10 mouse cellular contexts compared by ENCODE assay signal in the genomic region with DNA sequence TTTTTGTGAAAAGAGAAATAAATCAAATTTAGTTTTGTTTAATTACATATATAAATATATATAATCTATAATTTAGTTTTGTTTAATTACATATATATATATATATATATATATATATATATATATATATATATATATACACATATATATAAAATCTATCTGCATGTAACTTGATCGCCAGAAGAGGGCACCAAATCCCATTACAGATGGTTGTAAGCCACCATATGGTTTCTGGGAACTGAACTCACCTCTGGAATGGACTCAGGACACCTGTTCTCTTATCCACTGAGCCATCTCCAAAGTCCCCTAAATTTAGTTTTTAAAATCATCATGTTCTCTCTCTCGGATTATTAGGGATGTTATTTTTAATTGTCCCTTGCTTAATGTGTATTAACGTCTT. TPM values are rescaled to one million over a fixed set of nuclear protein-coding genes. Genes with fewer than 3 reads are reported as not detected.
DNase-seq lines count a peak whose midpoint lies in the region; ATAC-seq and TF ChIP-seq lines count a peak whose summit lies in the region.
"Had no signal": no experiment of that assay in that cellular context is flagged by ENCODE, and none has a peak within 500 bp of the region (broad histone marks: within the 10 kb centered on the region; RNA-seq: fewer than 3 reads in every experiment).

No protein-coding gene starts in this region.

- H3K4me2 ChIP-seq in kidney, embryonic 15.5 days, result no peak overlapping the region
- no peak overlapping the region for H3K4me2 ChIP-seq in stomach, postnatal 0 days (replicated peaks; ENCODE audit: low read depth)
- H3K4me2 ChIP-seq in forebrain, embryonic 12.5 days, result no peak overlapping the region

- H3K9ac ChIP-seq in kidney, embryonic 15.5 days, result no peak overlapping the region
- H3K9ac ChIP-seq in stomach, postnatal 0 days (ENCODE audit: low read length), result no peak overlapping the region
- no peak overlapping the region for H3K9ac ChIP-seq in forebrain, embryonic 12.5 days

- no peaks in the 10 kb centered on the region for H3K9me3 ChIP-seq in kidney, embryonic 15.5 days (replicated peaks)
- H3K9me3 ChIP-seq in stomach, postnatal 0 days (ENCODE audit: control insufficient read depth, low read length), result no peaks in the 10 kb centered on the region
- H3K9me3 ChIP-seq in forebrain, embryonic 12.5 days, result no peaks in the 10 kb centered on the region

- H3K4me3 ChIP-seq in kidney, adult 2 months (ENCODE audit: insufficient read depth, low read depth, low read length), result no peak overlapping the region
- no peak overlapping the region for H3K4me3 ChIP-seq in kidney, embryonic 15.5 days (replicated peaks)
- H3K4me3 ChIP-seq in thymus, adult 2 months (ENCODE audit: control insufficient read depth, insufficient read depth, low read length), result no peak overlapping the region
- no peak overlapping the region for H3K4me3 ChIP-seq in stomach, postnatal 0 days (ENCODE audit: low read depth, low read length)
- H3K4me3 ChIP-seq in forebrain, embryonic 12.5 days (replicated peaks), result no peak overlapping the region
- H3K4me3 ChIP-seq: erythroblast, embryonic 14.5 days had no signal

- H3K4me1 ChIP-seq in kidney, adult 2 months (ENCODE audit: control insufficient read depth, insufficient read depth, low read length), result no peaks in the 10 kb centered on the region
- no peaks in the 10 kb centered on the region for H3K4me1 ChIP-seq in kidney, embryonic 15.5 days
- peaks cover 5% of the 10 kb centered on the region for H3K4me1 ChIP-seq in thymus, adult 2 months (replicated peaks; ENCODE audit: control insufficient read depth, insufficient read depth, low read length)
- H3K4me1 ChIP-seq in stomach, postnatal 0 days (replicated peaks; ENCODE audit: control insufficient read depth, insufficient read depth), result no peaks in the 10 kb centered on the region
- H3K4me1 ChIP-seq in forebrain, embryonic 12.5 days, result no peaks in the 10 kb centered on the region

- no peak for TF ChIP-seq EP300 in stomach, postnatal 0 days (optimal IDR thresholded peaks at IDR 0.05)

- DNase-seq in kidney, adult 2 months, result peak; percentile 12
- peak; percentile 58 for DNase-seq in thymus, postnatal 4 days
- DNase-seq in thymus, adult 2 months, result no peak
- DNase-seq in c-Kit-negative CD71-positive TER-119-positive erythroid progenitor cells, embryonic 14.5 days (ENCODE audit: low read depth, low spot score), result peak; percentile 3
- no peak for DNase-seq in stomach, postnatal 0 days (ENCODE audit: low spot score)
- no peak for DNase-seq in MN1 (ENCODE audit: low spot score)

- no peaks in the 10 kb centered on the region for H3K27me3 ChIP-seq in kidney, adult 2 months (replicated peaks; ENCODE audit: control insufficient read depth, insufficient read depth, low read length)
- no peaks in the 10 kb centered on the region for H3K27me3 ChIP-seq in kidney, embryonic 15.5 days
- no peaks in the 10 kb centered on the region for H3K27me3 ChIP-seq in thymus, adult 2 months (ENCODE audit: control insufficient read depth, insufficient read depth, low read length)
- no peaks in the 10 kb centered on the region for H3K27me3 ChIP-seq in stomach, postnatal 0 days (ENCODE audit: control insufficient read depth, insufficient read depth, low read length)
- H3K27me3 ChIP-seq in forebrain, embryonic 12.5 days, result no peaks in the 10 kb centered on the region

- TF ChIP-seq CTCF in kidney, adult 2 months (conservative IDR thresholded peaks at IDR 0.05; ENCODE audit: insufficient read depth, insufficient read length, low read depth, low read length), result no peak
- TF ChIP-seq CTCF in thymus, adult 2 months (IDR thresholded peaks at IDR 0.05; ENCODE audit: borderline replicate concordance, control insufficient read depth, extremely low read depth, insufficient read depth, low read length, poor library complexity), result no peak
- peak; percentile 51 for TF ChIP-seq CTCF in stomach, postnatal 0 days (IDR thresholded peaks at IDR 0.05; ENCODE audit: low read depth)

- no peak overlapping the region for H3K27ac ChIP-seq in kidney, adult 2 months (ENCODE audit: insufficient read depth, low read depth, low read length)
- H3K27ac ChIP-seq in kidney, embryonic 15.5 days, result no peak overlapping the region
- H3K27ac ChIP-seq in thymus, adult 2 months (ENCODE audit: control insufficient read depth, insufficient read depth, low read length), result no peak overlapping the region
- H3K27ac ChIP-seq in stomach, postnatal 0 days (replicated peaks), result no peak overlapping the region
- no peak overlapping the region for H3K27ac ChIP-seq in forebrain, embryonic 12.5 days
- H3K27ac ChIP-seq: macrophage had no signal

- ATAC-seq in kidney, embryonic 15.5 days (replicated peaks; ENCODE audit: low FRiP score), result no peak
- ATAC-seq in stomach, postnatal 0 days (ENCODE audit: low FRiP score, low TSS enrichment), result no peak
- ATAC-seq in forebrain, embryonic 12.5 days (ENCODE audit: low FRiP score), result no peak

- WGBS in kidney, adult 2 months, result 47% methylated on average over 3 of the region's 3 CpGs
- WGBS in kidney, embryonic 15.5 days, result 43% methylated on average over 3 of the region's 3 CpGs
- WGBS in thymus, adult 2 months, result 54% methylated on average over 3 of the region's 3 CpGs
- WGBS in stomach, postnatal 0 days, result 42% methylated on average over 3 of the region's 3 CpGs
- WGBS in forebrain, embryonic 12.5 days, result 43% methylated on average over 3 of the region's 3 CpGs

- no peaks in the 10 kb centered on the region for H3K36me3 ChIP-seq in kidney, adult 2 months (ENCODE audit: control insufficient read depth, insufficient read depth, low read length)
- no peaks in the 10 kb centered on the region for H3K36me3 ChIP-seq in kidney, embryonic 15.5 days
- peaks cover 48% of the 10 kb centered on the region for H3K36me3 ChIP-seq in thymus, adult 2 months (ENCODE audit: control insufficient read depth, insufficient read depth, low read length)
- H3K36me3 ChIP-seq in stomach, postnatal 0 days (ENCODE audit: control insufficient read depth, insufficient read depth, low read length), result no peaks in the 10 kb centered on the region
- H3K36me3 ChIP-seq in forebrain, embryonic 12.5 days (replicated peaks), result no peaks in the 10 kb centered on the region

- TF ChIP-seq POLR2A in kidney, adult 2 months (IDR thresholded peaks at IDR 0.05; ENCODE audit: low read depth, low read length), result no peak
- TF ChIP-seq POLR2A in thymus, adult 2 months (IDR thresholded peaks at IDR 0.05; ENCODE audit: control insufficient read depth, extremely low read depth, insufficient read depth, low read length, poor library complexity), result no peak

RNA-seq across cellular contexts. Expression of a gene that starts 51.6 kb away (rescaled TPM):
- polyA plus RNA-seq in kidney, adult 2 months (2012; rRNA removed), result 3.5 and 17.3 TPM in 2 replicates
- 4.0 and 4.8 TPM in 2 replicates for polyA plus RNA-seq in kidney, embryonic 15.5 days (2015; fragmentation: Nextera tagmentation; extraction: Ambion mirVana)
- 469 and 490 TPM in 2 replicates for polyA plus RNA-seq in thymus, adult 2 months (2012; rRNA removed)
- 1.8 and 2.5 TPM in 2 replicates for polyA plus RNA-seq in stomach, postnatal 0 days (2015; fragmentation: Nextera tagmentation; extraction: Ambion mirVana)
- 0.82 and 1.1 TPM in 2 replicates for polyA plus RNA-seq in forebrain, embryonic 12.5 days (2016; fragmentation: Nextera tagmentation; extraction: Ambion mirVana)
- polyA plus RNA-seq: erythroblast, embryonic 14.5 days had no signal

Comparison
In these comparisons a context has a peak if more than half of its experiments do, and no peak if none do; other contexts are left out.
1. DNase-seq: peak in kidney, adult 2 months (single experiment), thymus, postnatal 4 days (single experiment) and c-Kit-negative CD71-positive TER-119-positive erythroid progenitor cells, embryonic 14.5 days (single experiment); none in thymus, adult 2 months (single experiment), stomach, postnatal 0 days (single experiment) and MN1 (single experiment).
2. RNA of a gene that starts 51.6 kb away (polyA plus RNA-seq): 469 to 490 TPM in thymus, adult 2 months; 3.5 to 17.3 TPM in kidney, adult 2 months, 4.0 to 4.8 TPM in kidney, embryonic 15.5 days, 1.8 to 2.5 TPM in stomach, postnatal 0 days and 0.82 to 1.1 TPM in forebrain, embryonic 12.5 days; every median in the first group is over 10 times any median in the second.